Mouse (Mus musculus) hindbrain, embryonic 12.5 days (tissue): ENCODE data around the gene Mrm3. TPM values are rescaled to one million over a fixed set of nuclear protein-coding genes. Genes with fewer than 3 reads are reported as not detected.

Source experiments
- ATAC-seq: fragments of 200-750 bp; cut with Nextera tagmentation; 2 replicates; pipeline ENCODE4 v1.8.0; 2017; ENCODE audit warnings: moderate TSS enrichment; ENCODE audit not compliant: low FRiP score
- H3K27ac ChIP-seq: fragments of 300-500 bp; sonication (generic); 2 replicates; pipeline ENCODE4 v1.5.1; 2016; ENCODE audit warnings: mild to moderate bottlenecking
- H3K27me3 ChIP-seq: fragments of 300-500 bp; sonication (generic); 2 replicates; pipeline ENCODE4 v1.6.1; 2016; ENCODE audit warnings: mild to moderate bottlenecking
- H3K36me3 ChIP-seq: fragments of 300-500 bp; sonication (generic); 2 replicates; pipeline ENCODE4 v1.6.1; 2016; ENCODE audit warnings: mild to moderate bottlenecking
- H3K4me1 ChIP-seq: fragments of 300-500 bp; sonication (generic); 2 replicates; pipeline ENCODE4 v1.6.1; 2016
- H3K4me2 ChIP-seq: fragments of 300-500 bp; sonication (generic); replicated peaks from 2 replicates; pipeline ENCODE4 v1.6.1; 2016; ENCODE audit warnings: mild to moderate bottlenecking
- H3K4me3 ChIP-seq: fragments of 300-500 bp; sonication (generic); 2 replicates; pipeline ENCODE4 v1.5.1; 2016; ENCODE audit warnings: mild to moderate bottlenecking
- H3K9ac ChIP-seq: fragments of 300-500 bp; sonication (generic); 2 replicates; pipeline ENCODE4 v1.6.1; 2016; ENCODE audit warnings: mild to moderate bottlenecking, moderate library complexity
- H3K9me3 ChIP-seq: fragments of 300-500 bp; sonication (generic); replicated peaks from 2 replicates; pipeline ENCODE4 v1.6.1; 2016; ENCODE audit warnings: mild to moderate bottlenecking
- WGBS: fragments of 180-500 bp; shearing (Covaris S2); methylation state at CpG from one replicate; pipeline ENCODE4 v1.1.7; 2016; 5-methylcytosine and 5-hydroxymethylcytosine counted together
- polyA plus RNA-seq: library from polyadenylated mRNA; unstranded; fragments of >200 nt; fragmentation: Nextera tagmentation; extraction: Ambion mirVana; gene quantifications from 2 replicates; pipeline ENCODE4 v1.2.1, GENCODE M21; 2016

The Mrm3 gene
- polyA plus RNA-seq, 1 experiment from 2014 or later = 18.0 TPM

- Histone ChIP-seq H3K27me3 (no peaks in the 10 kb centered on the region), H3K9me3 (no peaks in the 10 kb centered on the region), H3K4me2 (no peak overlapping the region; the same call in 1 of the 2 replicates), H3K4me3 (no peak overlapping the region), H3K36me3 (no peaks in the 10 kb centered on the region), H3K9ac (no peak overlapping the region), H3K27ac (peak overlapping the region; percentile 66), H3K4me1 (peaks cover 57% of the 10 kb centered on the region)
- ATAC-seq = no peak
- WGBS = 22% methylated on average over 9 of the region's 9 CpGs
Observed at GRCm38 (mm10) chr11:76294836-76295235, 51.3 kb downstream of the Mrm3 start.

DNA sequence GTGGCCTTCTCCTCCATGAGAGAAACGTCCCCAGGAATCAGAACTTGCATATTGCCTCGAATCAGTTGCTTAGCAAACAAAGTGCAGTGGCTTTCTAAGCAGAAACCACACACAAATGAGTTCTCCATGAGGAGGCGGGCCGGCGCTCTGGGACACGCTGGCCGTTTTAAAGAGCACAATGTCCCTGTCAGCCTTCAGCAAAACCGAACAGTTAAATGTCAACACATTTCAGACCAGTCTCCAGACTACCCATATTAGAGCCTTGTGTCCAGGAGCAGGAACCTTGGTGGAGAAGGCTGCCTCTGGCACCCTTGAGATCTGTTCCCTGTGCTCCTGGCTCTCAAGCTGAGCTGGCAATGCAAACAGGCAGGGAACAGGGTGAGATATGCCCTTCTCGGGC, 53.7 kb downstream of the Mrm3 start:
- peaks cover 46% of the 10 kb centered on the region for H3K4me1 ChIP-seq
- no peak overlapping the region for H3K9ac ChIP-seq
- H3K27ac ChIP-seq = no peak overlapping the region
- H3K36me3 ChIP-seq = no peaks in the 10 kb centered on the region
- no peak overlapping the region for H3K4me3 ChIP-seq
- H3K4me2 ChIP-seq = no peak overlapping the region
- no peaks in the 10 kb centered on the region for H3K27me3 ChIP-seq
- WGBS = 58% methylated on average over 9 of the region's 9 CpGs
- no peaks in the 10 kb centered on the region for H3K9me3 ChIP-seq
- ATAC-seq = no peak

DNA sequence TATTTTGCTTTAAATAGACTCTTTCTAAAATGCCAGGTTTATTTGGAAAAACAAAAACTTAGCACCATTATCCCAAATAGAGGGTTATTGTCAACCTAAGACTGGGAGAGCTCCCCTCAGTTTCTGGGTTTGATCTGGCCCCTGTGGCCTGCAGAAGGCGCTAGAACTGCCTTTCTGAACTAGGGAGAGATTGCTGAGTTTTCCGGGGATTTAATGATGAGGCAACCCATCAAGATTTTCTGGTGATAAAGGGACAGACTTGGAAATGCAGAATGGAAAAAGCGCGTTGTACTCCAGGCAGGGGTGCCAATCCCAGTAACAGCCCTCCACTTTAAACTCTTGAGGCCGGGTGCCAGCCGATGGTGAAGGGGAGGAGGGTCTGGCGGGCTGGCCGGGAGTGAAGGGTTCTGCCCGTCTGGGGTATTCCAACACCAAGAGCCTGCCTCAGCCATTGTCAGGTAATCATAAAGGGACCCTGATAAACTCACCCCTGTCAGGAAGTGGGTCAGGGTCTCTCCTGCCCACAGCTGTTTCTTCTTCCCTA, 55.0 kb downstream of the Mrm3 start:
- Histone ChIP-seq H3K4me2 (no peak overlapping the region), H3K9me3 (no peaks in the 10 kb centered on the region), H3K36me3 (no peaks in the 10 kb centered on the region), H3K27me3 (no peaks in the 10 kb centered on the region), H3K4me1 (peaks cover 37% of the 10 kb centered on the region), H3K9ac (no peak overlapping the region), H3K27ac (no peak overlapping the region), H3K4me3 (no peak overlapping the region)
- ATAC-seq = no peak
- WGBS = 76% methylated on average over 9 of the region's 9 CpGs

Other genes with a start within 250 kb of the Mrm3 start
- gene 1700016K19Rik, start 243.8 kb upstream of the Mrm3 start, polyA plus RNA-seq = 2.0 and 3.7 TPM in 2 replicates
- gene Rflnb, start 215.9 kb upstream of the Mrm3 start, polyA plus RNA-seq = 23.1 and 25.4 TPM in 2 replicates
- 56.3 and 60.6 TPM in 2 replicates for gene Vps53, start 64.1 kb upstream of the Mrm3 start, polyA plus RNA-seq
- gene Fam57a, start 64.0 kb upstream of the Mrm3 start, polyA plus RNA-seq = 27.6 and 31.2 TPM in 2 replicates
- gene Dbil5, start 26.1 kb upstream of the Mrm3 start, polyA plus RNA-seq = 0.54 TPM in 1 of 2 replicates, not detected in the other
- 27.5 and 28.7 TPM in 2 replicates for gene Gemin4, start 26.1 kb upstream of the Mrm3 start, polyA plus RNA-seq
- 109 and 118 TPM in 2 replicates for gene Glod4, start within 50 bp of the Mrm3 start, polyA plus RNA-seq
- 54.3 and 57.3 TPM in 2 replicates for gene Nxn, start 155.4 kb downstream of the Mrm3 start, polyA plus RNA-seq
- 111 and 113 TPM in 2 replicates for gene Timm22, start 163.2 kb downstream of the Mrm3 start, polyA plus RNA-seq